Mouse (Mus musculus): ENCODE measurements around the gene Rgl3.

Gene Rgl3

GRCm38 (mm10) chr9:21989230-21990110 lies at the start of gene Rgl3:
TSS of gene Rgl3 (minus strand) at chr9:21989446.
- DNase-seq (ENCODE audit: low spot score in 2 of 2), result no peak

DNA sequence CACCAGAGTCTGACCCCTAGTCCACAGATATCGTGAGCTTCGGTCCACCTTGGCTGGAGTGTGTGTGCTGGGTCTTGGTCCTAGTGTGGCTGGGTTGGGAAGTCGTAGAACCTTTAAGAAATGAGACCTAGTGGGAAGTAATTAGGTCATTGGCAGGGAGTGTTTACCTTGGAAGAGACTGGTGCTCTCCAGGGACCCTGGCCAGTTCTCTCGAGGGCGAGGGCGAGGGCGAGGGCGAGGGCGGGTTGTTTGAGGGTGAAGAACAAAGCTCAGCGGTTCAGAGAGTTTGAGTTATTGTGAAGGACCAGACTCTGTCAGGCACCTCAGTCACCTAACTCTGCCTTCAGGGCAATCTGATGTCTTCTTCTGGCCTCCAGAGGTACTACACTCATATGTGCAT lies 48.6 kb upstream of the Rgl3 start:
- no peak for DNase-seq (ENCODE audit: low spot score in 2 of 2)

DNA sequence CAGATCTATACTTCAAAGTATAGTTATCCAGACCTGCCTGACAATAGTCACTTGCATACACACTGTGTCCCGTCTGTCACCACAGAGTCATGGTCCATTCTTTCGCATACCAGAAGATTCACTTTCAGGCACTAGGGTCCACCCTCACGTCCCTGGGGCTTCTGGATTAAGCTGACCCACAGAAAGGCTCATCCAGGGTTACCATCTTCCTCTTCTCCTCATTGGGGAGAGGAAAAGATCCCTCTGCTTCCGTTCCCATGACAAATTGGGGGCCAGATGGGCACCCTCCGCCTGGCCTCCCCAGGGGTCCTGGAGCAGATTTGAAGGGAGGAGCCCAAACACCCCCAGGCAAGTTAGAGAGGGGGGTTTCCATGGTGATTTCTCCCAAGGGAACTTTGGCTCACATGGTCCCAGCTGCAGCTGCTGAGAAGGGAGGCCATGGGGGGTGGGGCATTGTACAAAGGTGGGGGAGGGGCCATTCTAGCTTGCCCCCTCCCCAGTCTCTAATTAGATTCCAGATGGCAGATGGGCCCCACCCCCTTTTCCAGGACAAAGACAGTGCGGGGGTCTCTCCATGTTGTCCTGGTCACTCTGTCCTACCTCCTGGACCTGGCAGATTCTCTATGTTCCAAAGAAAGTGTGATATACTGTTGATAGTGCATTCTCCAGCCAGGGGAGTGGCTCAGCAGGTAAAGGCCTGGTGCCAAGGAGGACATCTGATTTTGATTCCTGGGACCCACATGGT lies 46.2 kb upstream of the Rgl3 start:
- no peak for DNase-seq (ENCODE audit: low spot score in 2 of 2)

- DNase-seq (ENCODE audit: low spot score in 2 of 2), result no peak
Measured at GRCm38 (mm10) chr9:22030386-22030785, 41.1 kb upstream of the Rgl3 start.

- no peak for DNase-seq (ENCODE audit: low spot score in 2 of 2)
Measured at GRCm38 (mm10) chr9:22028467-22028866, 39.2 kb upstream of the Rgl3 start.

- DNase-seq (ENCODE audit: low spot score in 2 of 2), result no peak
Measured at GRCm38 (mm10) chr9:22024592-22024991, 35.3 kb upstream of the Rgl3 start.

GRCm38 (mm10) chr9:22017208-22017825 lies 28.1 kb upstream of the Rgl3 start:
- DNase-seq (ENCODE audit: low spot score in 2 of 2), result no peak

- DNase-seq (ENCODE audit: low spot score in 2 of 2), result no peak
Measured at GRCm38 (mm10) chr9:22016245-22016644, 27.0 kb upstream of the Rgl3 start.

- no peak for DNase-seq (ENCODE audit: low spot score in 2 of 2)
Measured at GRCm38 (mm10) chr9:22012731-22013130, 23.5 kb upstream of the Rgl3 start.

- no peak for DNase-seq (ENCODE audit: low spot score in 2 of 2)
Measured at GRCm38 (mm10) chr9:22011055-22011454, 21.8 kb upstream of the Rgl3 start.

DNA sequence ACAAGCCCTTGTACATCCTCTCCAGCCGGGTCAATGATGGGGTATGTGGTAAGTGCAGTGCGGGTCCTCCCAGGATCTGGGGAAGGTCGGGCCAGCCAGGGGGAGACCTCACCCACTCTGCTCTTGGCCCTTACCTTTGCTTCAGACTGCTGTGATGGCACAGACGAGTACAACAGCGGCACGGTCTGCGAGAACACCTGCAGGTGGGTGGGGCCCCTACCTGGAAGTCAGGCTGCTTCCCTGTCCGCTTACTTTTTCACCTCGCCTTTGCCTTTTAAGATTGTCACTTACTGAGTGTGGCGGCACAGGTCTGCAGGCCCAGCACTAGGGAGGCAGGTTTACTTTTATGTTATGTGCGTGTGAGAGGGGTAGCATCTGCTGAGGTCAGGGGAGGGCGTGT lies 15.3 kb upstream of the Rgl3 start:
- DNase-seq (ENCODE audit: low spot score in 2 of 2), result no peak

DNA sequence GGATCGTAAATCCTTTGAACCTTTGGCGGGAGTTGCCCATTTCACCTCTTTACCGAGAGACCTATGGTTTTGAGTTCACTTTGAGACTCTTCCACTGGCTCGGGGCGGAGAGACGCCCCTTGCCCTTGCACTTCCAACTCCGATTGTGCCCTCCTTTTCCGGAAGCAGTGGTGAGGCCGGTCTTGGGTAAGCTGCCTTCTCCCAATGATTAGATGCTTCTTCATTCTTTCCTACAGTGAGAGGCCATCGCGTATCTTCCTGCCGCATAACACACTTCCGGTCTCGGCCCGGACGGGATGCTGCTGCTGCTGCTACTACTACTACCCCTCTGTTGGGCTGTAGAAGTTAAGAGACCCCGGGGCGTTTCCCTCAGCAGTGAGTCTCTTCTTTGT lies 13.9 kb upstream of the Rgl3 start:
- peak in 1 of 2 experiments; percentile 34 for DNase-seq (ENCODE audit: low spot score in 2 of 2)

DNA sequence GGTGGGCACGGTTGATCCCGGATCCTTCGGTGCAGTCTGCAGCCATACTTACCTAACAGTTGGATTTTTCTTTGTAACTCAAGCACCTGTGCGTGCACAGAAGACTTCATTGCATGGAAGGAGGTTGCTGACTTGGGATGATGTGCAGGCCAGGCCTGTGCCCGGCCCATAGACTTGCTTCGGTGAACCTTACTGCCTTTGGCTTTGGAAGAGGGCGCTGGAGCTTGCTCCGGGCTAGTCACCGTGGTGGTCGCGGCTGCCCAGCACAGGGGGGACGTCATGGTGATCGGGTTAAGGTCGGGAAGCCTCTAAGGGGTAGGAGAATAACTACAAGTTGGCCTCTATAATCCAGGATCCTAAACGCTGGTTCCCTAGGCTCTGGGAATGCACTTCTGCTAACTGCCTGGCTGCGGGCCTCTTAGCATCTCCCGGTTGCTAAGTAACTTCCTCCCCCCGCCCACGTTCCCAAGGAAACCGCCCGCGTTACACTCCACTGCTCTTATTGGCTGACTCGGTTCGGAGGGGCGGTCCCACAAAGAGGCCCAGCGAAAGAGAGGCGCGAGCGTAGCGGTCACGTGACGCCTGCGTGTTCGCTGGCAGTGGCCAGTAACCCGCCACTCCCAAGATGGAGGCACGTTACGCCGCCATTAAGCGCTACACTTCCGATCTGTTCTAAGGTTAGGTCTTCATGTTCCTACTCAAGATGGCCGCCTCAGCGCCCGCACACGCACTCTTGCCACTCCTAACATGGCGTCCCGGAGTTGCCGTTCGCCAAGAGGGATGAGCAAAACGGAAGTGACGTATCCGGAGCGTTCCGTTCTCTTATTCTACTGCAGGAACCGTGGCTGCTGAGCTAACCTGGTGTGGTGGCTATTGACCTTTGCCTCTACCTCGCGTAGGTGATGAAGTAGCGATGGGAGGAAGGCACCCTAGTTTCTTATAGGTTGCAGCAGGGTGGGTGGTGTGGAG lies 13.2 kb upstream of the Rgl3 start, which contains the start of the genes Ccdc151 and Prkcsh:
TSS of gene Ccdc151 (minus strand) at position 441 of the 969 bp plus-strand sequence.
TSS of gene Prkcsh (plus strand) at position 613 of the 969 bp plus-strand sequence.
- DNase-seq (ENCODE audit: low spot score in 2 of 2), result peak; percentile 99

DNA sequence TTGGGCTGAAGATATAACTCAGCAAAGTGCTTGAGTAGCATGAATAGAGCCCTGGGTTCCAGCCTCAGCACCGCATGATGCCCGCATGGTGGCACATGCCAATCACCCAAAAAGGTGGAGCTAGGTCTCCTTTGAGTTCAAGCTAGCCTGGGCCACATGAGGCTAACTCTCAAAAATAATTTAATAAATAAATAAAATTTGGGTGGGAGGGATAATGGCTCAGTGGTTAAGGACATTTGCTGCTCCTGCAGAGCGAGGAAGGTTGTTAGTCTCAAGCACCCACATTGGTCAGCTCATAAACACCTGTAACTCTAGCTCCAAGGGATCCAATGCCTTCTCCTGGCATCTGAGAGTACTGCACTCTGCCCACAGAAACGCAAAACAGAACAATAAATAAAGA lies 12.4 kb upstream of the Rgl3 start:
- DNase-seq (ENCODE audit: low spot score in 2 of 2), result no peak

- DNase-seq (ENCODE audit: low spot score in 2 of 2), result no peak
Measured at GRCm38 (mm10) chr9:22000296-22000695, 11.1 kb upstream of the Rgl3 start.

DNA sequence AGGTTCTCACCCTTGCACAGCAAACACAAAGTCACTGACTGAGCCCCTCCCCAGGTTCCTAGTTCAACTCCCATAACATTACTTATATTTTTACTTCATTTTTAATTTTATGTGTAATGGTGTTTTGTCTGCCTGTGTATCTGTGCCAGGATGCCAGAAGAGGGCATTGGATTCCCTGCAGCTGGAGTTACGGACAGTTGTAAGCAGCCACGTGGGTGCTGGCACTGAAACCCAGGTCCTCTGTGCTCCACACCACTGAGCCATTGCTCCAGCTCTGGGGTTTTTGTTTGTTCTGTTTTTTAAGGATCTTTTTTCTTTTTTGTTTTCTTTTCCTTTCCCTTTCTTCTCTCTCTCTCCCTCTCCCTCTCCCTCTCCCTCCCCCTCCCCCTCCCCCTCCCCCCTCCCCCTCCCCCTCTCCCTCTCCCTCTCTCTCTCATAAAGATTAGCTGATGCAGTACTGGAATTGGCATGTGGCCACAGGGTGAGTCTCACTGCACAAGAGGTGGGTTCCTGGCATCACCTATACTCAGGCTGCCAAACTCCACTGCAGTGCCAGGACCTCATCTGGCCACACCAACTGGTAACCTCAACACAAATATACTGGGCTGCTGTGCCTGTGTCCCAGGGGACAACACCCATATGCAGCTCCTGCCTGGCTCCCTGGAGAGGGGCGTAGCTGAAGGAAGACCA lies 7.1 kb upstream of the Rgl3 start:
- DNase-seq (ENCODE audit: low spot score in 2 of 2), result no peak

GRCm38 (mm10) chr9:21992227-21992626 lies 3.0 kb upstream of the Rgl3 start:
- no peak for DNase-seq (ENCODE audit: low spot score in 2 of 2)

GRCm38 (mm10) chr9:21988421-21989101 lies 685 bp downstream of the Rgl3 start:
- DNase-seq (ENCODE audit: low spot score in 2 of 2), result no peak

DNA sequence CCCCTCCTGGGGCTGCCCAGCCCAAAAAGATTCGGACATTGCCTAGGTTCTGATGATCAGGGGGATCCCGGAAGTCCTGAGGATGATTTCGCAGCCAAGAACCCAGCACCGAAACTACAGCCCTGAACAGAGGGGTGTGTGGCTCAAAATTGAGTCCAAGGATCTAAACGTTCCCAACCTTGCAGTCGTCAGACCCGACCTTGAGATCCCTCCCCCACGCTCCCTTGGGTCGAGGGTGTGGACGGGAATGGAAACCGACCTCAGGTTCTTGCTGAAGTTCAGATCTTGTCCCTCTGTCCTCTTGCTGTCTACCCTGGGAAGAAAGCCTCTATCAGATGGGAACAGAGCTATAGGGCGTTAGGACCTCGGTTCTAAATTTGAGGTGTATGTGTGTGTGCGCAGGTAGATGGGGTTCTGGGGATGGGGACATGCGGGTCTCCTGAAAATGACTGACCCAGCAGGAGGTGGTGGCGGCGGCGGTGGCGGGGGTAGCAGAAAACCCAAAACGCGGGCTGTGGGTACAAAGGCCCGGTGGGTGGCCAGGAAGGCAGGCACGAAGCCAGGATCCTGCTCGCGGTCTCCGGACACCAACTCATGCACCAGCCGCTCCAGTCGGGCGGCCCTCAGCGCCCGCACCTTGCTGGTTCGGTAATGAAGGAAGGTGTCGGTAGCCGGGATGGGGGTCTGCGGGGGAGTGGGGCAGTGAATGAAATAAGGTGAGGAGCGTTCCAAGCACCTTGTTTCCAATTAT lies 1.5 kb downstream of the Rgl3 start:
- no peak for DNase-seq (ENCODE audit: low spot score in 2 of 2)

Measured in urinary bladder, postnatal 4 days (tissue).